Mouse (Mus musculus) kidney, adult 18-20 months (tissue): ENCODE results near the gene Sema6c.
"Not testable (repeated sequence)": the region's sequence is repeated elsewhere in the genome, so short reads cannot be mapped to it uniquely, and the experiment has no call there.

Experiments
- DNase-seq: peaks from one replicate; pipeline ENCODE4 v3.0.0; 2021

Sema6c gene

DNA sequence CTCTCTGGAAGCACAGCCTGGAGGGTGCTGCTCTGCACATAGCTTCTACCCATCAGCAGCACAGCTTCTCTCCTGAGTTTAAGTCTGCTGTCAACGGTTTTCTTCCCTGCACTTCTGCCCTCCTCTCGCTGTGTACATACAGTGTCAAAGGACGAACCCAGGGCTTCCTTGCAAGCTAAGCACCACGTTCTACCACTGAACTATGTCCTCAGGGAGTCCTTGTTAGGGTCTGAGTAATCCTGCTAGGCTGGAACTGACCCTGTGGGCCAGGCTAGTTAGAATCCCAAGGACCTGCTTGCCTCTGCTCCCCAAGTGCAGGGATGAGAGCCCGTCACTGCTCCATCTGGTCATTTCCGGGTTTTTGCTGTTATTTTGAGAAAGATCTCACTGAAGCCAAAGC, 26.6 kb downstream of the Sema6c start:
- DNase-seq: no peak

GRCm38 (mm10) chr3:95194721-95195135, 34.5 kb downstream of the Sema6c start:
- peak; percentile 28 for DNase-seq

DNA sequence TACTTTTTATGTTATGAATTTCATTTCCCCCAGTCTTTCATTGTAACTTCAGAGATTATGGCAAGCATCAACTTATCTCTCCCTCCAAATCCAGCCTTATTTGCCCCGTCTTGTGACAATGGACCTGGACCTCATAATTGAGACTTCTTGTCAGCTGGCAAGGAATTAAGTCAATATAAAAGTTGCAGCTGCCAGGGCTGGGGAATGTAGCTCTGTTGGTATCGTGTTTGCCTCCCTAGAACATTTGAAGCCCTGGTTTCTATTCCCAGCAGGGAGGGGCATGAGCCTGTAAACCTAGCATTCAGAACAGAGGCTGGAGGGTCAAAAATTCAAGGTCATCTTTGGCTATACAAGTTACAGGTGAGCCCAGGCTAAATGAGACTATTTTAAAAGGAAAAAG, 35.5 kb downstream of the Sema6c start:
- DNase-seq: no peak

GRCm38 (mm10) chr3:95199101-95199500, 38.8 kb downstream of the Sema6c start:
- DNase-seq: peak; percentile 12

DNA sequence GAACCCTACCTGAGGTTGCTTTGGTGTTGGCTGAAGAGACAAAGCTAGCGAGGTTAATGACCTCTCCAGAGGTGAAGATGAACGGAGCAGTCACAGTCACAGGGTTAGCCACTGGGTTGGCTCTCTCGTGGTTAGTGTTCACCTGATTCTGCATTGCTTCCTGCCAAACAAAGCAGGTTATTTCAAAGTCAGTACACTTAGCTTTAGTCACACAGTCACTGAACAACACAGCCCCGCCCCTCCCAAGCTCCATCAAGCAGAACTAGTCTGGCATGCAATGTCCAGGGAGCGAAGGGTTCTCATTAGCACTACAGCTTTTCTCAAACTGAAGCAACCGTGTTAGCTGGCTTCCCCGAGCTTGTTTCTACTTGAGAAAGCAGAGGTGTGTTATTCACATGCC, 39.9 kb downstream of the Sema6c start:
- peak; percentile 85 for DNase-seq

DNA sequence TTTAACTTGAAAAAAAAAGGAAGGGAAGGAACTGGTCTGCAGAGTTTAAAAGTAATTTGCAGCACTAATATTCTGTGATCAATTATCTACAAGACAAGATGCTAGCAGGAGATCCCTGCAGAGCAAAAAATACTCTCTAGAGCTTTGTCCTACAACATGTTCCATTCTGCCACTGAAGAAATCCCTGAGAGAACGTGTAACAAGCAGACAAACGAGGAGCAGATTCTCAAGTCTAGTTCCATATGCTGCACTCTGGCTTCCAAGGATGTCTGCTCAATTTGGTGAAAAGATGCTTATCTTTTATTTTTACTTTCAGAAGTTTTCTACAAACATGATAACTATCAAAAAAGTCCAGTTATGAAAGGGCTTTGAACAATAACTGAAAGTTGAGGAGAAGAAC, 40.3 kb downstream of the Sema6c start:
- DNase-seq: no peak

- DNase-seq: no peak
These were observed 43.6 kb downstream of the Sema6c start for GRCm38 (mm10) chr3:95203880-95204279.

DNA sequence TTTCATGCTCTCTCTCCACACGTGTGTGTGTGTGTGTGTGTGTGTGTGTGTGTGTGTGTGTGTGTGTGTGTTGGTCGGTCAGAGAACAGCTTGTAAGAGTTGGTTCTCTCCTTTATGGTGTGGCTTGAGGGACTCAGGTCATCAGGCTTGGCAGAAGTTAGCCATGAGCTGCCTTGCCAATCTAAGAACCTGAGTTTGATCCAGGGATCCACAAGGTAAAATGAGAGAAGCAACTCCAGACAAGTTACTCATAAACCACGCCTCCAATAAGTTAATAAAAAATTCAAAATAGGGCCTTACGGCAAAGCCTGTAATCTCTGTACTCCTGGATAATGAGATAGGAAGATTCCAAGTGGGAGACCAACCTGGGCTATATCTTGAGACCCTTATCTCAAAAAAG, 48.0 kb downstream of the Sema6c start:
- no peak for DNase-seq

DNA sequence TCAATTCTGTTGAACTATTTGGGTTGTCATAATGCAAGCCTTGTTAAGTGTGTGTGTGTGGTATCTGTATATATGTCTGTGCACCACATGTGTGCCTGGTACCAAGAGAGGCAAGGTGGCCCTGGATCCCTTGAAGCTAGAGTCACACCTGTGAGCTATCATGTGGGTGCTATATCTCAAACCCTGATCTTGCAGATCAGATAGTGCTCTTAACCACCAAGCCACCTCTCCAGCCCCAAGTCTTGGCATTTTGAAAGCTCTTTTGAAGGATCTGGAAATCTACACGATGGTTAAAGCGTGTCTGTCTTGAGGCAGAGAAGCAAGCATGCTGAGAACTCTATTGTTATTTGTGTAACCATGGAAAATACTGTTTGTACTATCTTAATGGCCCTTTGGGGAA, 50.3 kb downstream of the Sema6c start:
- DNase-seq: no peak

DNA sequence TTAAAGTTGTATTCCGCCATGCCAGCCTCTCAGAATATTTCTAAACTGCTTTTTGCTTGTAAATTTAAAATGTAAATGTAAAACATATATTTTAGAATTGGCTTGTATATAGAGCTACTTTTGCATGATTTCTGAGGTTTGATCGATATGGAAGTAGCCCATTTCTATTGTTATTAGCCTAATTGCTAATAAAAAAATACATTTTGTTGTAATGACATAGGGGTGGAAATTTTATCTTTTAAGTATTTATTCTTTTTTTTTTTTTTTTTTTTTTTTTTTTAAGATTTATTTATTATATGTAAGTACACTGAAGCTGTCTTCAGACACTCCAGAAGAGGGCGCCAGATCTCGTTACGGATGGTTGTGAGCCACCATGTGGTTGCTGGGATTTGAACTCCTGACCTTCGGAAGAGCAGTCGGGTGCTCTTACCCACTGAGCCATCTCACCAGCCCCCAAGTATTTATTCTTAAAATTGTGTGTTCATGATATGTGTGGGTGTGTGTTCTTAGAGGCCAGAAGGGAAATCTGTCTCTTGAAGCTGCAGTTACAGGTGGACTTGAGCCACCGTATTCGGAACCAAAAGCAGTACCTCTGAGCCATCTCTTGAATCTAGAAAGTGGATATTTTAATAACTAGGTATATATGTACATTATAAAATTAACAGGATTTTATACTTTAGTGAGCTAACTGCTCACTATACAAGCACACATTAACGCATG, 52.8 kb downstream of the Sema6c start:
- DNase-seq: not testable (repeated sequence)

- DNase-seq: no peak
These were observed 53.3 kb downstream of the Sema6c start for GRCm38 (mm10) chr3:95213609-95213975.

DNA sequence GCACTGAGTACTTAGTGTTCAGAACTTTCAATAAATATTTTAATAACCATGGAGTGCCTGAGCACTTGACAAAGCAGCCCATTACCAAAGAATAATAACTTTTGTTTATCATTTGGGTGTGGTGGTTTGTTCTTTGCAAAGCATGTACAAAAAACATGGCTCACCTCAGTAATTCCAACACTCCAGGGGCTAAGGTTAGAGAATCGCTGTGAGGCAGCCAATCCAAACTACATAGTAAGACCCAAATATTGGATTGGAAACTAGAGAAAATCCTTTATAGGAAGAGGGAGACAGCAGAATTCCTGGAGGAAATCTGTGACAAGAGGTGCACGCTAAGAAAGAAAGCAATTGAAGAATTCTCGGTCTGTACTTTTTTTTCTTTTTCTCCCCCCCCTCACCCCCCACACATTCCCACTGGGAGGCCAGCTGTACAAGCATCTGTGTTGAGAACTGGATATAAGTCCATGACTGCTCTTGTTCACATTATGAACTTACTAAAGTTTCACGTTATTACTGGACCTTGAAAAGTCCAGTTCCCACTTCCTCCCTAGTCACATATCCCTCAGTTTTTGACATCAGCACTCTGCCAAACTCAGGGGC, 56.5 kb downstream of the Sema6c start:
- DNase-seq: no peak

GRCm38 (mm10) chr3:95217255-95218134, 57.2 kb downstream of the Sema6c start, which contains the start of gene Gabpb2:
Gene Gabpb2, minus strand, starts transcription at chr3:95217916.
- DNase-seq: peak; percentile 96

DNA sequence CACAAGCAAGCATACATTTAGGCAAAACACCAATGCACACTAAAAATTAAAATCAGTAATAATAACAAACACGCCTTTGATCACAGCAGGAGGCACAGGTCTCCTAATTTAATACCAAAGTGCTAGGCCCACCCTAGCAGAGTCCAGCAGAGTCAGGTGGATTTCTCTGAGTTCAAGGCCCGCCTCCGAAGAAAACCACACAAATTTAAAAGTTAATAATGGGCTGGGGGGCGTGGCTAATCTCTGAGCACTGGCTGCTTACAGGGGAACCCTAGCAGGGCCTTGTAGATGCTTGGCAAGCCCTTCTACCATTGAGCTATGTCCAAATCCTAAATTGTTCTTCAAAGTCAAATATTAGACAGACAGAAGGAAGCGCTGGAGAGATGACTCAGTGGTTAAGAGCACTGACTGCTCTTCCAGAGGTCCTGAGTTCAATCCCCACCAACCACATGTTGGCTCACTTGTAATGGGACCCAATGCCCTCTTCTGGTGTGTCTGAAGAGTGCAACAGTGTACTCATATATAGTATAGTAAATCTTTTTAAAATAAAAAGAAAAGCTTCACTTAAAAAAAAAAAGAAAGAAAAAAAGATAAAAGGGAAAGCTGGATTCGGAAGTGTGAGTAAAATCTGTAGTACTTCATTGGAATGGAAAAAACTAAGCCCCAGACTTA, 58.3 kb downstream of the Sema6c start:
- DNase-seq: peak; percentile 14

DNA sequence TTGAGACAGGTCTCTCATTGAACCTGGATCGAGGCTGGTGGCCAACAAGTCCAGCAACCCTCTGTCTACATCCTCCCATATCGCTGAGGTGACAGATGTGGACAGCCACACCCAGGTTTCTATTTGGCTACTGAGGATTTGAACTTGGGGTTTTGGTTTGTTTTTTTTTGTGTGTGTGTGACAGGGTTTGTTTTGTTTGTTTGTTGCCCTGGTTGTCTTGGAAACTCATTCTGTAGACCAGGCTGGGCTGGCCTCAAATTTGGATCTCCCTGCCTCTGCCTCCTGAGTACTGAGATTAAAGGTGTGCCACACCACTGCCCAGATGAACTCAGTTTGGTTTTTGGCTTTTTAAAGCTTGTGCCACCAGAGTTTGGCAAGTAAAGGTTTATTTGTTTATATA, 62.8 kb downstream of the Sema6c start:
- no peak for DNase-seq
